Mouse (Mus musculus): Measurements from ENCODE around the gene Birc7.

Birc7 gene

DNA sequence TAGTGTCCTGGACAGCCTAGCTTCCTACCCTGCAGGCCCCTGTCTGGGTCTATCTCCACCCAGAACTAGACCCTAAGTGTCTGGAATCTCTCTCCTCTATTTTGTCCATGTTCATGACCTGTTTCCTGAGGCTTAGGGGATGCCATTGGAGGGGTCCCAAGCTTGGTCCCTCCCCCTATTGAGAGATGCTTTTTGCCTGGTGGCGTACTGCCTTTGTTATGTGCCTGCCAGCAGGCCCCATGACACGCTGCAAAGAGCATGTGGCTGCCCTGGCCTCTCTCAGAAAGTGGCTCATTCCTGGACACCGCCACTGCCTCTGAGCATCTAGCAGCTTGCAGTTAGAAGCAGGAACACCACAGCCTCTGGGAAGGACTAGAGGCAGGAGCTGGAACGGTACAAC lies at the start of gene Birc7:
Birc7 (plus strand) TSS at position 301 of the 400 bp plus-strand sequence.
- in situ Hi-C loops (cut with MboI, MseI): loop anchor here in 1 of 2 experiments (5.0 kb wide), 1 partner anchor 34 kb away; no protein-coding TSS in a partner anchor

GRCm38 (mm10) chr2:180879365-180880067 lies 49.3 kb upstream of the Birc7 start:
- in situ Hi-C loops (cut with MboI, MseI): no loop called here

- in situ Hi-C loops (cut with MboI, MseI): no loop called here
Observed at GRCm38 (mm10) chr2:180881281-180881680, 47.5 kb upstream of the Birc7 start.

DNA sequence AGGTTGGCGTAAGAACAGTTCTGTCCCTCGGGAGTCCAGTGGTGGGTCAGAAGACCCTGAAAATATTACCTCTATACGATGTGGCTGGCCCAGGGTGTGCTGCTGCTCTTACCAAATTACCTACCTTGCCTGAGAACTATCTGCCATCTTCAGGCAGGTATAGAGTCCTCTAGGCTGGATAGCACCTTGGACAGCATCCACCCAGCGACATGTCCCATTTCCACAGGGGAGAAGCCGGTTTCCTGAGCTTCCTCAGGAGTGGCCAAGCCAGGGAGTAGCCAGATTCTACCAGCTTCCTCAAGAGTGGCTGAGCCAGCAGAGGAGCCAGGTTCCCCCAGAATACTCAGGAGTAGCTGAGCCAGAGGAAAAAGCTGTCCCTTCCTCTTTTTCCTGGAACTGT lies 43.6 kb upstream of the Birc7 start:
- in situ Hi-C loops (cut with MboI, MseI): loop anchor here in 1 of 2 experiments (5.0 kb wide), 1 partner anchor 88 kb away; no protein-coding TSS in a partner anchor

DNA sequence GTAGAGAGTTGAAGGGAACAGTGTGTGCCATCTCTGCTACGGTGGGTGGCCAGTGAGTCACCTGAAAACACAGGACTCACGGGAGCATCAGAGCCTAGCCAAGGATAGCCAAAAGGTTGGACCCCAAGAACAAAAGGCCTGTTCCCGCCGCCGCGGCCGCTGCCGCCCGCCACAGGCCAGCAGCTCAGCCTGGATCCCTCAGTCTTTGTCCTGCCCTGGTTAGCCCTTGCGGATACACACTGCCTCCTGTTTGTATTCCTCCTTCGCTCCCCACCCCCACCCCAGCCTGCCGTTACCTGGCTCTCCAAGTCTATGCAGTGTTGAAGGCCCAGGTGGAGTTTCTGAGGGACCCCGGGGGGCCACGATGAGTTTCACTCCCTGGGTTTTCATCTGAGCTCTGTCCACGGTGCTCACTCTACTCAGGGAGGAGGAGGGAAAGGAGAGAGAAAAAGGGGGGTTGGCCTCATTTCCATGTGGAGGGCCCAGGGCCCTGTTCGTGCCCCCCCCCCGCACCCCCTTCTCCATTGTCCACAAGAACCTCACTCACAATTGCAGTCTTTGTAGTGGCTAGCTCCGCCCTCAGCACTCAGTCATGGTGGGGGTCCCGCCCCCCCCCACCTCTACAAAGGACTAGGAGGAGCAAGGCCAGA lies 39.4 kb upstream of the Birc7 start:
- in situ Hi-C loops (cut with MboI, MseI): loop anchor here in 1 of 2 experiments (5.0 kb wide), 1 partner anchor 92 kb away; no protein-coding TSS in a partner anchor

DNA sequence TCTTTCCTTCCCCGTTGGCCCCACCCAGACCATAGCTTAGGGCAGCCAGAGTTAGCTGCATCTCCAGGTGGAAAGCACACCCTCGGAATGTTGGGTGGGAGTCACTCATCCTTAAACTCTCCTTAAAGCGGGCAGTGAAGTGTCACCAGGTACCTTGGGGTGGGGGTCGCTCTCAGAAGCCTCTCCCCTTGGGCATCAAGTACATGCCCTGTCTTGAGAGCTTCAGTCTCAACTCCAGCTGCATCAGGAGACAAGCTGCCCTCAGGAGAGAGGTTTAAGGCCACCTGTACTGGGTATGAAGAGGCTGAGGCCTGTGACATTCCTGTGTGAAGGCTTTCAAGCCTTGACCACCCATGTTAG lies 38.9 kb upstream of the Birc7 start:
- in situ Hi-C loops (cut with MboI, MseI): loop anchor here in 1 of 2 experiments (5.0 kb wide), 1 partner anchor 93 kb away; no protein-coding TSS in a partner anchor

DNA sequence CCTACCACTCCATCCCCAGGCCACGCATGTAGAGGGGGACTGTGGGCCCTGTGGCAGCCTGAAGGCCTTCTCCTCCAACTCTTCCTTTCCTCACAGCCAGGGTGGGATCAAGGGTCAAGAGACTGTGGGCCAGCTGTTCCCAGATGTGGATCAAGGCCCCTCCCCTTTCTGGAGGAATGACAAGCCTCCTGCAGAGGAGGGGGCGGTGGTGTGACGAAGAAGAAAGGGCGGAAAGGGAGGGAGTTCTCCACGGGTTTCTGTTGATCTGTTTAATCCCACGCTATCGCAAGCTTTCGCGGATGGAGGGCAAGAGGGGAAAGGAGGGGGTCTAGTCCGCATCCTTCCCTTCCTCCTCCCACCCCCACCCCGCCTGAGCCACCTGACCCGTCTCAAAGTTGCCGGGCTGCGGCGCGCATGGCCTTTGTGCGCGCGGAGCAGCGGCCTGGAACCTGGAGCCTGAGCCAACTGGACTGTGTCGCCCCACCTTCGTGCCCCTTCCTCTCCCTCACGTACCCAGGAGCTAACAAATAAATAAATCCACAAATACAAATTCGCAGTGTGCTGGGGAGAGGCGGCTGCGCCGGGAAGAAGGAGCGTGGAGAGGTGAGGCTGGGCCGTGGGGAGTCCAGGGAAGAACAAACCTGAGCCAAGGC lies 38.3 kb upstream of the Birc7 start:
- in situ Hi-C loops (cut with MboI, MseI): no loop called here

GRCm38 (mm10) chr2:180891075-180891834 lies 37.6 kb upstream of the Birc7 start:
- in situ Hi-C loops (cut with MboI, MseI): no loop called here

DNA sequence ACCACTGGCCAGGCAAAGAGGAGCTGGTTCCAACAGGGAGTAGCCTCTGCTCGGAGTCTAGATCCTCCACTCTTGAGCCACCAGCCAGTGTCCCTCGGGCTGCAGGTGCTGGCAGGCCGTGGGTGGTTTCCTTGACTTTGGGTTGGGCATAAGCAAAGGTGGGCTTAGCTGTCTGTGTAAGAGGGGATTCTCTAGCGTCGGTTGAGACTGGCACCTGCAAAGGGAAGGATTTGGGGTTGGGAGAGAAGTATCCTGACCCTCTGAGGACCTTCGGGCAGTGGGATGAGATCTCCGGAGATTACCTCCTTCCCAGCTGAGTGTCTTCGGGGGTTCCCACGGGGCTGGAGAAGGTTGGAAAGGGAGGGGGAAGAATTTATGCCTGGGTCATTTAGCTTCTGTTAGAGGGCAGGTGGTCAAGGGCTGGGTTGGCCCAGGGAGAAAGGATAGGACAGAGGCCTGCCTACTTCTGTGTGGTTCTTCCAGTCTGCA lies 36.9 kb upstream of the Birc7 start:
- in situ Hi-C loops (cut with MboI, MseI): no loop called here

- in situ Hi-C loops (cut with MboI, MseI): no loop called here
Observed at GRCm38 (mm10) chr2:180892841-180893521, 35.8 kb upstream of the Birc7 start.

- in situ Hi-C loops (cut with MboI, MseI): no loop called here
Observed at GRCm38 (mm10) chr2:180893537-180894028, 35.2 kb upstream of the Birc7 start.

DNA sequence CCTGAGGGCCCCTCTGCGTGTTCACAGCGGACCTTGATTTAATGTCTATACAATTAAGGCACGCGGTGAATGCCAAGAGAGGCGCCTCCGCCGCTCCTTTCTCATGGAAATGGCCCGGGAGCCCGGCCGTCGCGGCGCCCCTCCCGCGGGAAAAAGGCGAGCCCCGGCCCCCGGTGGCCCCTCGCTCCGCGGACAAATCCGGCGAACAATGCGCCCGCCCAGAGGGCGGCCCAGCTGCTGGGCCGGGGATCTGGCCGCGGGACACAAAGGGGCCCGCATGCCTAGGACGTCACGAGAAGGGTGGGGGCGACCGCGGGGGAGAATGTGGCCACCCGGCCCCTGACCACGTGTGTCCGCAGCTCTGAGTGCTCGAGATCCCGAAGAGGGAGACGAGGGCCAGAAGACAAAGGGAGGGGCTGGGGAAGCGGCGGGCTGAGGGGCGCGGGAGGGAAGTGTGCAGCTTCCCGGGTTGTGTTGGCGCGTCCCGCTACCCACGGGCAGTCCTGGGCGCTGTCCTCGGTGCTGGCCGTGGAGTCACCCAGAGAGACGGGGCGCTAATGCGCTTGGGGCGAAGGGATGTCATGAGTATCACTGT lies 34.7 kb upstream of the Birc7 start:
- in situ Hi-C loops (cut with MboI, MseI): no loop called here

- in situ Hi-C loops (cut with MboI, MseI): no loop called here
Observed at GRCm38 (mm10) chr2:180894734-180895133, 34.1 kb upstream of the Birc7 start.

- in situ Hi-C loops (cut with MboI, MseI): no loop called here
Observed at GRCm38 (mm10) chr2:180895321-180895720, 33.5 kb upstream of the Birc7 start.

DNA sequence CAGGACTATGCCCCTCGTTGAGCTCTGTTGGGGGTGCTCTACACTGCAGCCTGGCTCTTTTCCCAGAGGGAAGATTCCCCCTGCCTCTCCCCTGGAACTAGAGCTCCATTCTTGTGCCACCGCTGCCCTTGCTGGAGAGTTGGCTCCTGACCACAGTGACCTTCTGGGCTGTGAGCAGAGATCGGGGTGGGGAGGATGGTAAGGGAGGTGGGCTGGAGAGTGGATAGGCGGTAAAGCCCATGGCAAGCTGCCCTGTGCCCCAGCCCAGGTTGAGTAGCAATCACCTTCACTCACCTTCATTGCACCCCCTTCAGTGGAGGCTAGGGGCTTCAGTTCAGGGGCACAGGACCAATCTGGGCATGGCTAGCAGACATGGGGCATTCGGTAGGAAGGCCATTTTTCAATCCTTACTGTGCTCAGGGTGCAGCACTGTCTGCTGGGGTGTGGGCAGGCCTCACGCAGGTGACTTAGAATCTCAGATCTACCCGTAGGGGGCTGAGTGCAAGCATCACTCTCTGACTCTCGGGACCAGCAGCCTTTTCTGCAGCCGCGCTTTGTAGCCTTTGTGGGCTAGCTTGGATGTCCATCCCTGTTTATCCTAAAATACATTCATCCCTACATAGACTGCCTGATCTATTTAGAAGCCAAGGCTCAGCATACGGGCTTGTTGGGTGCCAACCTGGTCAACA lies 32.8 kb upstream of the Birc7 start:
- in situ Hi-C loops (cut with MboI, MseI): no loop called here

DNA sequence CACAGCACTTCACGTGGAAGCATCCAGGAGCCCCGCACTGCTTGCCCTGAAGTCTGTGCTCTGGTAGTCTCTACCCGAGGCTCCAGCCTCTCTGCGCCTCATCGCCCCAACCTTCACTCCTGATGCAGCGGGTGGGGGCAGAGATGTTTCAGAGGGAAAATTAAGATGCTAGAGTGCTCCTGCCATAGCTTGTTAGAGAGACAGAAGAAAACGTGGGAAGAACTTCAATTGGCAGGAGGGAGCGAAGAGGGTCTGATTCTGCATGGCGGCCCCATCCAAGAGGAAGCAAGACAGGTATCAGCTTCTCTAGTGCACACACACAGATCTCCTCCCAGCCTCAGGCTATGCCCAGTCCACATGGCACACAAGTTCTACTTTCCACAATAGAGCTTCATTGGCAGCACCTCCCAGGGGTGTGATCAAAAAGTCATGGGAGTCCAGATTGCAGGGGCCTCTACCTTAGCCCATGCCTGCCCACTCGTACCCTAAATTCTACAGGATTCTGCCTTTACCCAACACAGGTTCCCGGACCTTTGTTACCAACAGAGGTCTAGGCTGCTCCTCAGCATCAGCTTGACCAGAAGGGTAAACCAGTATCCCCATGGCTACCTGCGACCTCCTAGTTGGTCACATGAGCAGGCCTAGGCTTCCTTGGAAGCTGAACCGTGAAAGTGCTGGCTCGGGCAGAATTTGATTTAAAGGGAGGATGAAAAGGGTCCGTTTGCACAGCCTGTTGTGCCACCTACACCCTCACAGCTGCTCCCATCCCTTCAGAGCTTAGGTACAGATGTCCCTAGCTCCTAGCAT lies 31.8 kb upstream of the Birc7 start:
- in situ Hi-C loops (cut with MboI, MseI): no loop called here

- in situ Hi-C loops (cut with MboI, MseI): no loop called here
Observed at GRCm38 (mm10) chr2:180897857-180898256, 31.0 kb upstream of the Birc7 start.

- in situ Hi-C loops (cut with MboI, MseI): no loop called here
Observed at GRCm38 (mm10) chr2:180902086-180902485, 26.7 kb upstream of the Birc7 start.

Data from T-helper 17 cell (primary cell).